Comparison of ENCODE assay signal across 28 mouse cellular contexts in genomic region chr10:34618490-34618889, GRCm38 (mm10).
A peak's percentile ranks its signal among the peaks of the same experiment; 100 is the strongest.
DNase-seq lines count a peak whose midpoint lies in the region; ATAC-seq lines count a peak whose summit lies in the region.
"Had no signal": no experiment of that assay in that cellular context is flagged by ENCODE, and none has a peak within 500 bp of the region (broad histone marks: within the 10 kb centered on the region; RNA-seq: fewer than 3 reads in every experiment).

No protein-coding gene starts in this region.

- H3K27me3 ChIP-seq in embryonic facial prominence, embryonic 14.5 days (replicated peaks; ENCODE audit: control insufficient read depth, insufficient read depth, low read length) = no peaks in the 10 kb centered on the region
- H3K27me3 ChIP-seq in embryonic facial prominence, embryonic 10.5 days (replicated peaks; ENCODE audit: low read depth, poor library complexity, severe bottlenecking) = no peaks in the 10 kb centered on the region
- H3K27me3 ChIP-seq: embryonic facial prominence, embryonic 13.5 days; heart, embryonic 13.5 days; limb, embryonic 12.5 days; neural tube, embryonic 15.5 days; stomach, embryonic 15.5 days had no signal

- no peak for ATAC-seq in embryonic facial prominence, embryonic 14.5 days (ENCODE audit: low read depth)
- ATAC-seq: forebrain, embryonic 16.5 days; hindbrain, postnatal 0 days; intestine, embryonic 16.5 days; liver, postnatal 0 days had no signal

- H3K36me3 ChIP-seq in embryonic facial prominence, embryonic 14.5 days (ENCODE audit: control insufficient read depth, insufficient read depth, low read length) = no peaks in the 10 kb centered on the region
- H3K36me3 ChIP-seq in embryonic facial prominence, embryonic 10.5 days (replicated peaks) = no peaks in the 10 kb centered on the region
- H3K36me3 ChIP-seq: embryonic facial prominence, embryonic 13.5 days; heart, embryonic 13.5 days; limb, embryonic 12.5 days; neural tube, embryonic 15.5 days; stomach, embryonic 15.5 days had no signal

- 34% methylated on average over 3 of the region's 3 CpGs for WGBS in embryonic facial prominence, embryonic 14.5 days
- 58% methylated on average over 3 of the region's 3 CpGs for WGBS in embryonic facial prominence, embryonic 10.5 days

- H3K9me3 ChIP-seq in embryonic facial prominence, embryonic 14.5 days (ENCODE audit: control insufficient read depth, low read length) = no peaks in the 10 kb centered on the region
- H3K9me3 ChIP-seq in embryonic facial prominence, embryonic 10.5 days = no peaks in the 10 kb centered on the region
- H3K9me3 ChIP-seq: embryonic facial prominence, embryonic 13.5 days; heart, embryonic 13.5 days; limb, embryonic 12.5 days; neural tube, embryonic 15.5 days; stomach, embryonic 15.5 days had no signal

- H3K4me2 ChIP-seq in embryonic facial prominence, embryonic 14.5 days (ENCODE audit: low read depth, low read length) = no peak overlapping the region
- H3K4me2 ChIP-seq: embryonic facial prominence, embryonic 13.5 days; heart, embryonic 13.5 days; limb, embryonic 12.5 days; liver, embryonic 11.5 days; midbrain, embryonic 11.5 days; neural tube, embryonic 15.5 days; stomach, embryonic 15.5 days had no signal

- no peaks in the 10 kb centered on the region for H3K4me1 ChIP-seq in embryonic facial prominence, embryonic 14.5 days (ENCODE audit: control insufficient read depth, insufficient read depth, low read length)
- H3K4me1 ChIP-seq in embryonic facial prominence, embryonic 10.5 days = no peaks in the 10 kb centered on the region
- H3K4me1 ChIP-seq: embryonic facial prominence, embryonic 13.5 days; heart, embryonic 13.5 days; limb, embryonic 12.5 days; neural tube, embryonic 15.5 days; stomach, embryonic 15.5 days had no signal

- H3K9ac ChIP-seq in embryonic facial prominence, embryonic 14.5 days (ENCODE audit: low read depth, low read length) = no peak overlapping the region
- H3K9ac ChIP-seq: embryonic facial prominence, embryonic 13.5 days; heart, embryonic 13.5 days; limb, embryonic 12.5 days; liver, postnatal 0 days; neural tube, embryonic 15.5 days; stomach, embryonic 15.5 days had no signal

- peak; percentile 22 for DNase-seq in embryonic facial prominence, embryonic 14.5 days (ENCODE audit: low spot score)
- no peak for DNase-seq in embryonic facial prominence, embryonic 10.5 days (ENCODE audit: low spot score)
- DNase-seq in 3T3-L1 (ENCODE audit: low read depth, low spot score) = peak; percentile 93
- peak; percentile 82 for DNase-seq in Muller cell, postnatal 12 days (ENCODE audit: inconsistent ontology term)
- DNase-seq in fibroblast of lung, adult 2 months (ENCODE audit: low read depth) = peak; percentile 19
- DNase-seq in thymus, postnatal 10 days (ENCODE audit: low spot score in 2 of 2) = no peak
- no peak for DNase-seq in gastrocnemius, adult 18-20 months (ENCODE audit: low spot score)
- DNase-seq: cerebellum, adult 11-12 months; cerebellum, postnatal 10 days; gastrocnemius, postnatal 25 days; heart, adult 18-20 months; heart, postnatal 14 days; kidney, adult 9 months; kidney, postnatal 14 days; liver, postnatal 0 days; right cerebral cortex, adult 18-20 months; thymus, adult 18-20 months had no signal

- H3K27ac ChIP-seq in embryonic facial prominence, embryonic 14.5 days (replicated peaks; ENCODE audit: low read depth, low read length) = no peak overlapping the region
- no peak overlapping the region for H3K27ac ChIP-seq in embryonic facial prominence, embryonic 10.5 days (replicated peaks)
- H3K27ac ChIP-seq: embryonic facial prominence, embryonic 13.5 days; heart, embryonic 13.5 days; hindbrain, postnatal 0 days; layer of hippocampus, adult 2 months; limb, embryonic 12.5 days; neural tube, embryonic 15.5 days; stomach, embryonic 15.5 days had no signal

- no peak overlapping the region for H3K4me3 ChIP-seq in embryonic facial prominence, embryonic 14.5 days (ENCODE audit: low read depth, low read length)
- H3K4me3 ChIP-seq in embryonic facial prominence, embryonic 10.5 days = no peak overlapping the region
- H3K4me3 ChIP-seq: embryonic facial prominence, embryonic 13.5 days; heart, embryonic 13.5 days; layer of hippocampus, adult 2 months; limb, embryonic 12.5 days; neural tube, embryonic 15.5 days; stomach, embryonic 15.5 days had no signal

Comparison
In these comparisons a context has a peak if more than half of its experiments do, and no peak if none do; other contexts are left out.
1. DNase-seq: peak in embryonic facial prominence, embryonic 14.5 days (single experiment), 3T3-L1 (single experiment), Muller cell, postnatal 12 days (single experiment) and fibroblast of lung, adult 2 months (single experiment); none in embryonic facial prominence, embryonic 10.5 days (single experiment), thymus, postnatal 10 days (0 of 2) and gastrocnemius, adult 18-20 months (single experiment).